Mouse (Mus musculus) ES-CJ7 (cell line): Measurements from ENCODE around the gene Olfr555.
"Not testable (repeated sequence)": the region's sequence is repeated elsewhere in the genome, so short reads cannot be mapped to it uniquely, and the experiment has no call there.

Source experiments
- DNase-seq: peaks from one replicate; pipeline ENCODE4 v3.0.0; 2011; ENCODE audit warnings: low read depth, low spot score

The Olfr555 gene

GRCm38 (mm10) chr7:102658523-102658922 lies at the start of gene Olfr555:
TSS of gene Olfr555 (plus strand) at chr7:102658823.
- DNase-seq: no peak

GRCm38 (mm10) chr7:102618118-102618517 lies 40.5 kb upstream of the Olfr555 start, which contains the start of gene Olfr553:
TSS of gene Olfr553 (minus strand) at chr7:102618218.
- DNase-seq: no peak

GRCm38 (mm10) chr7:102619608-102620007 lies 39.0 kb upstream of the Olfr555 start:
- no peak for DNase-seq

- peak; percentile 33 for DNase-seq
These were observed 38.3 kb upstream of the Olfr555 start for GRCm38 (mm10) chr7:102620368-102620767.

- DNase-seq: peak; percentile 30
These were observed 22.0 kb upstream of the Olfr555 start for GRCm38 (mm10) chr7:102636665-102637064.

GRCm38 (mm10) chr7:102638132-102638531 lies 20.5 kb upstream of the Olfr555 start, which contains the start of gene Olfr554:
TSS of gene Olfr554 (plus strand) at chr7:102638432.
- no peak for DNase-seq

- not testable (repeated sequence) for DNase-seq
These were observed 13.7 kb upstream of the Olfr555 start for GRCm38 (mm10) chr7:102644945-102645344.

GRCm38 (mm10) chr7:102664599-102664998 lies 6.0 kb downstream of the Olfr555 start, which contains the start of gene Olfr556:
TSS of gene Olfr556 (plus strand) at chr7:102664899.
- DNase-seq: no peak

- DNase-seq: peak; percentile 8
These were observed 6.8 kb downstream of the Olfr555 start for GRCm38 (mm10) chr7:102665378-102665777.

GRCm38 (mm10) chr7:102676225-102676624 lies 17.6 kb downstream of the Olfr555 start:
- no peak for DNase-seq

GRCm38 (mm10) chr7:102681916-102682315 lies 23.3 kb downstream of the Olfr555 start:
- no peak for DNase-seq

- DNase-seq: peak; percentile 89
These were observed 28.4 kb downstream of the Olfr555 start, which contains the start of gene Trim68 for GRCm38 (mm10) chr7:102686944-102687501. TSS of gene Trim68 (minus strand) at chr7:102687327.

GRCm38 (mm10) chr7:102695358-102696125 lies 36.9 kb downstream of the Olfr555 start, which contains the start of gene Olfr557:
TSS of gene Olfr557 (plus strand) at chr7:102695910.
- DNase-seq: peak; percentile 51

- no peak for DNase-seq
These were observed 39.8 kb downstream of the Olfr555 start for GRCm38 (mm10) chr7:102698461-102698860.

- DNase-seq: no peak
These were observed 43.3 kb downstream of the Olfr555 start, which contains the start of gene Olfr558 for GRCm38 (mm10) chr7:102701915-102702314. TSS of gene Olfr558 (plus strand) at chr7:102702215.
